Mouse (Mus musculus): ENCODE measurements around the gene Yipf2. TPM values are rescaled to one million over a fixed set of nuclear protein-coding genes. Genes with fewer than 3 reads are reported as not detected.

Yipf2 gene
- 9.8 and 10.2 TPM in 2 replicates for polyA plus RNA-seq (2015; fragmentation: Nextera tagmentation; extraction: Ambion mirVana)

GRCm38 (mm10) chr9:21592703-21593121 is at the start of gene Yipf2, which contains the start of gene Timm29:
Gene Yipf2, minus strand, starts transcription at chr9:21592828.
Gene Timm29, plus strand, starts transcription at chr9:21592722.

GRCm38 (mm10) chr9:21615617-21616231 is 23.1 kb upstream of the Yipf2 start, which contains the start of gene Smarca4:
Gene Smarca4, plus strand, starts transcription at chr9:21616169.

GRCm38 (mm10) chr9:21546789-21547074 is 45.9 kb downstream of the Yipf2 start, which contains the start of gene Carm1:
Gene Carm1, plus strand, starts transcription at chr9:21546894.

MicroRNA genes within 50 kb of the gene (microRNA counts, 519-probe panel; counts per million panel counts)
- microRNA mmu-miR-1946b: 296 counts per million, percentile 58 among the panel's probes with 10 or more counts

Small RNA genes within 50 kb of the gene (microRNA-seq; reads per million reads assigned to microRNA genes)
- gene Mir1946b: 0 reads per million in 2 experiments

Other genes with a start within 250 kb of the Yipf2 start
- 48.0 and 52.6 TPM in 2 replicates for gene Ilf3, start 225.0 kb downstream of the Yipf2 start, polyA plus RNA-seq (2015; fragmentation: Nextera tagmentation; extraction: Ambion mirVana)
- 17.6 and 18.9 TPM in 2 replicates for gene Qtrt1, start 181.0 kb downstream of the Yipf2 start, polyA plus RNA-seq (2015; fragmentation: Nextera tagmentation; extraction: Ambion mirVana)
- 50.4 and 52.2 TPM in 2 replicates for gene Dnm2, start 167.9 kb downstream of the Yipf2 start, polyA plus RNA-seq (2015; fragmentation: Nextera tagmentation; extraction: Ambion mirVana)
- 79.0 and 80.6 TPM in 2 replicates for gene Tmed1, start 82.6 kb downstream of the Yipf2 start, polyA plus RNA-seq (2015; fragmentation: Nextera tagmentation; extraction: Ambion mirVana)
- 2.9 and 3.2 TPM in 2 replicates for gene AB124611, start 66.7 kb downstream of the Yipf2 start, polyA plus RNA-seq (2015; fragmentation: Nextera tagmentation; extraction: Ambion mirVana)
- gene Carm1, start 45.9 kb downstream of the Yipf2 start, polyA plus RNA-seq (2015; fragmentation: Nextera tagmentation; extraction: Ambion mirVana): 15.5 and 20.1 TPM in 2 replicates
- 39.2 and 39.3 TPM in 2 replicates for gene Timm29, start 106 bp downstream of the Yipf2 start, polyA plus RNA-seq (2015; fragmentation: Nextera tagmentation; extraction: Ambion mirVana)
- 20.4 and 22.7 TPM in 2 replicates for gene Smarca4, start 23.3 kb upstream of the Yipf2 start, polyA plus RNA-seq (2015; fragmentation: Nextera tagmentation; extraction: Ambion mirVana)
- gene Ldlr, start 130.7 kb upstream of the Yipf2 start, polyA plus RNA-seq (2015; fragmentation: Nextera tagmentation; extraction: Ambion mirVana): 6.8 and 11.5 TPM in 2 replicates
- gene Spc24, start 167.5 kb upstream of the Yipf2 start, polyA plus RNA-seq (2015; fragmentation: Nextera tagmentation; extraction: Ambion mirVana): 16.6 and 19.0 TPM in 2 replicates
- gene Kank2, start 205.9 kb upstream of the Yipf2 start, polyA plus RNA-seq (2015; fragmentation: Nextera tagmentation; extraction: Ambion mirVana): 10.1 and 10.9 TPM in 2 replicates
- gene Angptl8, start 242.7 kb upstream of the Yipf2 start, polyA plus RNA-seq (2015; fragmentation: Nextera tagmentation; extraction: Ambion mirVana): 1.1 and 6.7 TPM in 2 replicates